Mouse (Mus musculus): Measurements from ENCODE around the gene Btg4.
A peak's percentile ranks its signal among the peaks of the same experiment; 100 is the strongest.

Btg4 gene

DNA sequence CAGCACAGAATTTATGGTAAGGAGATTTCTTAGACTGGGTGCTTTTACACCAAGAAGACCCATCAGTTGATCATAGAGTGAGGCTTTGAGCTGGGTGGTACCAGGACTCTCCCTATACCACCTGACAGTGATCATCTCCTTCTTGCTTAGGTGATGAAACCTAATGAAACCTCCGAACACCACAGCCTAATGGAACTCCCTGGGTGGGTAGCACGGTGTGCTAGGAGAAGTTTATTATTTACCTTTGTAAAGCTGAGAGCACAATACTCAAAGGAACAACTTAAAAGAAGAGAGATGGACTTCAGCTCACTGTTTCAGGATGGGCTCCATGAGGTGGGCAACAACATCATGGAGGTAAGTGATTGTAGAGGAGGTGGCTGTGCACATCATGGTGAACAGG lies at the start of gene Btg4:
Gene Btg4, plus strand, starts transcription at position 301 of the 400 bp plus-strand sequence.
- no peak for DNase-seq

- no peak for DNase-seq
Observed at GRCm38 (mm10) chr9:51013644-51014043, 47.1 kb upstream of the Btg4 start.

DNA sequence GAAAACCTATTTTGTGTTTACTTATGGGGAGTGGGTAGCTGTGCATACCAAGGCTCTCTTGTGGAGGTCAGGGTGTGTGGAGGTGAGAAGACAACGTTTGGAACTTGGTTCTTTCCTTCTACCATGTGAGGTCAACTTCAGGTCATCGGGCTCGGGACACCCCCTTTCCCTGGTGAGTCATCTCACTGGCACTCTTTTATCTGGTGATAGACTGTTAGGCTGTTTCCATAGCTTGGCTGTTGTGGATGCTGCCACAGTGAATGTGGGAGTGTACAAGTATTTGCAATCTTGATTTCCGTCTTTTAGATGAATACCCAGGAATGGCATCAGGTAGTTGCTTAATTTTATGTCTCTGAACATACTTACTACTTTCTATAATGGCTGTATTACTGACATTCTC lies 45.0 kb upstream of the Btg4 start:
- DNase-seq: no peak

DNA sequence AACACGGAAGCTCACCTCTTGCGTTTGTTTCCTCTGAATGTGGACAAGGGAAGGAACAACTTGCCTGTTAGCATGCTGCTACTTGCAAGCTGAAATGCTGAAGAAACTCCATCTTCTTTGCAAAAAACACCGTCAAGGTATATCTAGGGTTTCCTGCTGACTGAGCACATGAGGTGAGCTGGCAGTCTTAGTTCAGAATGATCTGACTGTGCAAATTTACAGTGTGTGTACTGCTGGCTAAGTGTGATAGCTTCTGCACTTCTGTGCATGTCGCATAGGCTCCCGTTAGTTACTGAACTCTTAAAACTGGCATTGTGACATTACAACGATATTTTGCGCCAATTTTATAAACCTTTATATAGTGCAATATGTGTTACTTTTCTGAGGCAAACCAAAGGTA lies 41.0 kb upstream of the Btg4 start:
- DNase-seq: no peak

DNA sequence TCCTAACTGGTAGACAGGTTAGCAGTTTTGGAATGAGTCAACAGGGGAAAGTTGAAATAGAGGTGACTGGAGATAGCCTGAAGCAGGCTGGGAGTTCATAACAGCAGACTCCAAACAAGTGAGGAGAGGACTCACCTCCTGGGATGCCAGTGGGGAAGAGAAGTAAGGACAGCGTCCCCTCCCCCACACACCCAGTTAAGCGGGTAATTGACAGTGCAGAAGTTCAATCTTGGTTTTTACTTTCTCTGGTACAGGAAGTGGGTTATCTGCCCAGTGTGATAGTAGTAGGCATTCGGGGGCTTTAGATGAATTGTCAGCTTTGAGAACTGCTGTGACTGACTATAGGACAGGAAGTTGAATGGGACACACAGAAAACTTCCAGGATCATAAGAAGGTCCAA lies 40.4 kb upstream of the Btg4 start:
- no peak for DNase-seq

- no peak for DNase-seq
Observed at GRCm38 (mm10) chr9:51021123-51021795, 39.4 kb upstream of the Btg4 start.

- no peak for DNase-seq
Observed at GRCm38 (mm10) chr9:51026952-51027351, 33.7 kb upstream of the Btg4 start.

- no peak for DNase-seq
Observed at GRCm38 (mm10) chr9:51030147-51030546, 30.6 kb upstream of the Btg4 start.

DNA sequence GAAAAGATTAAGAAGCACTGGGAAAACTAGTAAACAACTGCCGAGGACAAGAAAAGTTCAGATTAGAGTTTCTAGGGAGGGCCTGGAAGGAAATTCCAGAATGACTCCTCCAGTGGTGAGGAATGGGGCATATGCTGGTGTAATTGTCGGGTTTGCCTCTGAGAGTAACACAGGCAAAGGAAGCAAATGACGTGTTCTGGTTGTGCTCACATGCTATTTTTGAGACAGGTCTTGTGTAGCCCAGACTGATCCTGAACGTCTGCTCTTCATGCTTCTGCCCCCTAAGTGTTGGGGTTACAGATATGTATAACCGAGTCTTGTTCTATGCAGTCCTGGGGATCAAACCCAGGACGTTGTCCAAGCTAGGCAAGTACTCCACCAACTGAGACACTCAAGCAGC lies 29.1 kb upstream of the Btg4 start:
- no peak for DNase-seq

DNA sequence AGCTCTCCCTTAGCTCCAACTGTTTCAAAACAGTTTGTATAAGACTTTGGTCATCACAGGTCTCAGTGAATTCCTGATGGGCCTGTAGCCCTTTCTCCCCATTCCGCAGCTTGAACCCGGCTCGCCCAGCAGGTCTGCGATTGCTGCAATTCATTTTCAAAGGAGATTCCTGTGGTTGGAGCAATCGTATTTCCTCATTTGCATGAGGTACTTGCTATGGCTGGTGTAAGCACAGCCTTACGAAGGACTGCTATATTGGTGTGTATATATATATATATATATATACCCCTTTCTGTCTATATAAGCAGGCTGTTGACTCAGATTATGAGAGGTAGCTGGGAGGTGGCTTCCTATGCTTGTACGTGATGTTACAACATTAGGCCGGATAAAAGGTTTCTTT lies 28.4 kb upstream of the Btg4 start:
- DNase-seq: no peak

- DNase-seq: no peak
Observed at GRCm38 (mm10) chr9:51032785-51033529, 27.7 kb upstream of the Btg4 start.

- DNase-seq: no peak
Observed at GRCm38 (mm10) chr9:51041491-51041980, 19.2 kb upstream of the Btg4 start.

DNA sequence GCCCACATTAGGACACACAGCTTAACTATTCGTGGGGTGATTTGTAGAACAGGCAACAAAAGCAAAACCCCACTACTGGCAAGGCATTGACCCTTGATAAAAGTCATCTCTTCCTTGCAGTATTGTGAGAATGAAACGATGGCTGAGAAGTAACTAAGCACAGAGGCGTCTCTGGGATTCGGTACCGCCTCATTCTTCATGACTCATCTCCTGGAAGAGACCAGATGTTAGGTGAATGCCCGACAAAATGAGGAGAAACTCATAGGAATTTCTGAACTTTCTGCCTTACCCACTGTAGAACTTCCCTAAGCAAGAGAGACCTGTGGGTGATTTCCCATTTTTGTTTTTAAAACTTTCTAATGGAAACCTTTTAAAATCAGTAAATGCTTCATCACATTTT lies 18.6 kb upstream of the Btg4 start:
- no peak for DNase-seq

DNA sequence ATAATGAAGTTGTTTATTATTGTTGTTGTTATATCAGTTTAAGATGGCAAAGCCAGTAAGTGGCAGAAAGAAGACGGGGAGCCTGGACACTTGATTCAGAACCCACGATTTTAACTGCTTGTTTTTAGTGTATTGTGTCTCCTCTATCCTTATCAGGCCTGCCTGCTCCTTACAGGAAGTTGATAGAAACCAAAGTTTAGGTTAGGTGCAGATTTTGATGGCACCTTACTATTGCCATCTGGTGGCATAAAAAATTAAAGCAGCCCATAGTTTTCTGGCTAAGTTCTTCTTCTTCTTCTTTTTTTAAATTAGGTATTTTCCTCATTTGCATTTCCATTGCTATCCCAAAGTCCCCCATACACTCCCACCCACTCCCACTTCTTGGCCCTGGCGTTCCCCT lies 8.5 kb upstream of the Btg4 start:
- DNase-seq: peak; percentile 35

- DNase-seq: no peak
Observed at GRCm38 (mm10) chr9:51056360-51057324, 4.1 kb upstream of the Btg4 start.

DNA sequence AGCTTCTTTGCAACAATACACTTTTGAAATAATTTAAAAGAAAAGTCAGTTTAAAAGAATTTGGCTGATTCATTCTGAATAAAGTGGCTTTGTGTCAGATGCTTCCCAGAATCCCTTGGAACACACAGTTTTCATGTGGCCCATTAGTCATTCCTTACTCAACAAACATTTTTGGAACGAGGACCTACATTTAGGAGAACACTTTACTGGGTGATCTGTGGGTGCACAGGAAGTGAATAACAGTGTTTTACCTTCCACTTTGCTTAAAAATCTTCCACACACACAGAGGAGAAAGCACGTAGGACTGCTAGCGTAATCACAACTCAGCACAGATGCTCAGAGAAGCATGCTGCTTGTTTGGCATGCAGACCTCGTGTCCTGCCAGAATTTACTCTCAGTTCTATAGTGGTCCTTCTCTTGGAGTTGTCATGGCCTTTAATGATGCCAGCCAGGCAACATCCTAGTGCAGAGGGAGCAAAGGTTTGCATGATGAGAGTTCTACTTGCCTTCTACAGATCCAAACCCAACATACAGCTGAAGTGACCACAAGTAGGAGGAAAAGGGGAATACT lies 1.7 kb upstream of the Btg4 start:
- DNase-seq: no peak

DNA sequence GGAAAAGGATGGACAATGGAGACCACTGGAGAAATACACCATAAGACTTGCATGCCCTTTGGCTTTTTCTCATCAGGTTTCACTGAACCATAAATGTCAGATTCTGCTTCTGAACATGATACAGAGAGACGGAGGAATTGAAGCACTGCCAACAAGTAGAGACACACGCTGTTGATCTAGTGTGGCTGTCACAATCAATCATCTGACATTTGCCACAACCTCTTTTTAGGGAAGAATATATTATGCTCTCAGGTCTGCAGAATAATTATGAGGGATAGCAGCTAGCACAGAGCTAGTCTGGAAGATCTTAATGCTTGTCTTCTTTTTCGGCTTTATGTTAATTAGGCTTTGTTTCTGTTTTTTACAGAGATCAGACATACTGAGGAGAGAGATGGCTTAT lies 7.5 kb downstream of the Btg4 start:
- DNase-seq: no peak

GRCm38 (mm10) chr9:51070801-51071200 lies 10.1 kb downstream of the Btg4 start:
- DNase-seq: no peak

GRCm38 (mm10) chr9:51075780-51076179 lies 15.1 kb downstream of the Btg4 start:
- peak; percentile 47 for DNase-seq

GRCm38 (mm10) chr9:51076300-51076978 lies 15.7 kb downstream of the Btg4 start:
- peak; percentile 28 for DNase-seq

- peak; percentile 96 for DNase-seq
Observed at GRCm38 (mm10) chr9:51076979-51077315, 16.2 kb downstream of the Btg4 start, which contains the start of gene Layn. TSS of gene Layn (minus strand) at chr9:51077094.

DNA sequence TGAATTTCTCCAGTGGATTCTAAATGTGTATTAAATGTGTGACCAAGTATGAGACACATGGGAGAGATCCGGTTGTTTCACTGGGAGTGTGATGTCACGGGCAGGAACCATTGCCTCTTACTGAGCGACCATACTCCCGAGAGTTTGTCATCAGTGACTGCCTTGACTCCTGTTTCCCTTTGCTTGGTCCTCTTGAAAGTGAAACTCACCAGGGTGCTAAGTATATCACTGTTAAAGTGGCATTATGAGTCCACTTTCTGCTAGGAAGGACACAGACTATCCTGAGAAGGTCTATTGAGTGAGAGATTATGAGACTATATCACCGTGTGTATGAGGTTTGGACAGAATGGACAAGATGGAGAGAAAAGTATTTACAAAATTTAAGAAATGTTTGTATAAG lies 20.9 kb downstream of the Btg4 start:
- no peak for DNase-seq

All from lung, postnatal 10 days (tissue).